Mouse (Mus musculus) midbrain, embryonic 13.5 days (tissue): ENCODE measurements at regions not wholly inside any gene's neighbourhood (a gene's known extent, or its start where the extent isn't known, plus 50 kb on each side); places are given as distances from the start of the nearest gene placed in this dataset.

ENCODE experiments used
- ATAC-seq: fragments of 200-750 bp; cut with Nextera tagmentation; 2 replicates; pipeline ENCODE4 v1.8.0; 2017; ENCODE audit warnings: mild to moderate bottlenecking, moderate TSS enrichment, moderate library complexity
- H3K27ac ChIP-seq: fragments of 300-500 bp; sonication (generic); 2 replicates; pipeline ENCODE4 v1.5.1; 2015; ENCODE audit warnings: inconsistent platforms, mild to moderate bottlenecking, moderate library complexity
- H3K27me3 ChIP-seq: fragments of 300-500 bp; sonication (generic); 2 replicates; pipeline ENCODE4 v1.6.1; 2015; ENCODE audit warnings: mild to moderate bottlenecking, inconsistent platforms
- H3K36me3 ChIP-seq: fragments of 300-500 bp; sonication (generic); 2 replicates; pipeline ENCODE4 v1.6.1; 2015; ENCODE audit warnings: mild to moderate bottlenecking, inconsistent platforms
- H3K4me1 ChIP-seq: fragments of 300-500 bp; sonication (generic); replicated peaks from 2 replicates; pipeline ENCODE4 v1.6.1; 2015; ENCODE audit warnings: inconsistent platforms
- H3K4me2 ChIP-seq: fragments of 300-500 bp; sonication (generic); replicated peaks from 2 replicates; pipeline ENCODE4 v1.6.1; 2015; ENCODE audit warnings: moderate library complexity, mild to moderate bottlenecking, inconsistent platforms
- H3K4me3 ChIP-seq: fragments of 300-500 bp; sonication (generic); replicated peaks from 2 replicates; pipeline ENCODE4 v1.5.1; 2015; ENCODE audit warnings: mild to moderate bottlenecking, inconsistent platforms
- H3K9ac ChIP-seq: fragments of 300-500 bp; sonication (generic); replicated peaks from 2 replicates; pipeline ENCODE4 v1.6.1; 2015; ENCODE audit warnings: mild to moderate bottlenecking, inconsistent platforms
- H3K9me3 ChIP-seq: fragments of 300-500 bp; sonication (generic); 2 replicates; pipeline ENCODE4 v1.6.1; 2016; ENCODE audit warnings: mild to moderate bottlenecking, inconsistent platforms
- WGBS: fragments of 180-500 bp; shearing (Covaris S2); methylation state at CpG from one replicate; pipeline ENCODE4 v1.1.7; 2015; 5-methylcytosine and 5-hydroxymethylcytosine counted together

GRCm38 (mm10) chr15:64533169-64533795, 284.2 kb upstream of the Gm21798 start:
- no peak overlapping the region for H3K4me3 ChIP-seq
- H3K4me1 ChIP-seq, result no peaks in the 10 kb centered on the region
- no peaks in the 10 kb centered on the region for H3K9me3 ChIP-seq
- H3K27ac ChIP-seq, result no peak overlapping the region
- WGBS, result 89% methylated on average over 2 of the region's 2 CpGs
- no peaks in the 10 kb centered on the region for H3K27me3 ChIP-seq
- ATAC-seq, result no peak
- H3K36me3 ChIP-seq, result no peaks in the 10 kb centered on the region
- no peak overlapping the region for H3K4me2 ChIP-seq
- no peak overlapping the region for H3K9ac ChIP-seq

- ATAC-seq, result no peak
- no peak overlapping the region for H3K4me3 ChIP-seq
- H3K4me2 ChIP-seq, result no peak overlapping the region
- no peaks in the 10 kb centered on the region for H3K9me3 ChIP-seq
- no peaks in the 10 kb centered on the region for H3K36me3 ChIP-seq
- no peaks in the 10 kb centered on the region for H3K27me3 ChIP-seq
- WGBS, result 79% methylated on average over 6 of the region's 6 CpGs
- H3K9ac ChIP-seq, result no peak overlapping the region
- no peaks in the 10 kb centered on the region for H3K4me1 ChIP-seq
- H3K27ac ChIP-seq, result no peak overlapping the region
These were observed 283.3 kb upstream of the Gm21798 start for GRCm38 (mm10) chr15:64534166-64534565.

GRCm38 (mm10) chr15:64535160-64535559, 282.3 kb upstream of the Gm21798 start:
- Histone ChIP-seq H3K27ac (no peak overlapping the region), H3K9me3 (no peaks in the 10 kb centered on the region), H3K9ac (no peak overlapping the region), H3K4me2 (no peak overlapping the region), H3K4me3 (no peak overlapping the region), H3K4me1 (no peaks in the 10 kb centered on the region), H3K36me3 (no peaks in the 10 kb centered on the region), H3K27me3 (no peaks in the 10 kb centered on the region)
- no peak for ATAC-seq
- WGBS, result 89% methylated on average over 2 of the region's 2 CpGs

- no peak overlapping the region for H3K9ac ChIP-seq
- ATAC-seq, result no peak; the same call in 1 of the 2 replicates
- 0 out of 2 replicates have a peak, but pooled peaks cover 6% of the 10 kb centered on the region for H3K4me1 ChIP-seq
- H3K9me3 ChIP-seq, result no peaks in the 10 kb centered on the region
- no peaks in the 10 kb centered on the region for H3K36me3 ChIP-seq
- H3K27me3 ChIP-seq, result no peaks in the 10 kb centered on the region
- H3K4me2 ChIP-seq, result no peak overlapping the region
- 66% methylated on average over 3 of the region's 3 CpGs for WGBS
- no peak overlapping the region for H3K4me3 ChIP-seq
- no peak overlapping the region for H3K27ac ChIP-seq
These were observed 276.1 kb upstream of the Gm21798 start for GRCm38 (mm10) chr15:64541395-64541794.

GRCm38 (mm10) chr15:64542250-64542901, 275.1 kb upstream of the Gm21798 start:
- no peak overlapping the region for H3K4me2 ChIP-seq
- no peak overlapping the region for H3K9ac ChIP-seq
- H3K36me3 ChIP-seq, result no peaks in the 10 kb centered on the region
- no peak for ATAC-seq
- 0 out of 2 replicates have a peak, but pooled peaks cover 6% of the 10 kb centered on the region for H3K4me1 ChIP-seq
- no peaks in the 10 kb centered on the region for H3K9me3 ChIP-seq
- H3K27ac ChIP-seq, result no peak overlapping the region
- no peaks in the 10 kb centered on the region for H3K27me3 ChIP-seq
- no peak overlapping the region for H3K4me3 ChIP-seq
- 79% methylated on average over 8 of the region's 8 CpGs for WGBS

GRCm38 (mm10) chr15:64542908-64543307, 274.6 kb upstream of the Gm21798 start:
- ATAC-seq, result no peak
- no peaks in the 10 kb centered on the region for H3K27me3 ChIP-seq
- H3K4me1 ChIP-seq, result 0 out of 2 replicates have a peak, but pooled peaks cover 6% of the 10 kb centered on the region
- H3K36me3 ChIP-seq, result no peaks in the 10 kb centered on the region
- H3K9ac ChIP-seq, result no peak overlapping the region
- WGBS, result 84% methylated on average over 1 of the region's 1 CpGs
- no peaks in the 10 kb centered on the region for H3K9me3 ChIP-seq
- H3K4me3 ChIP-seq, result no peak overlapping the region
- H3K27ac ChIP-seq, result no peak overlapping the region
- no peak overlapping the region for H3K4me2 ChIP-seq

- H3K4me1 ChIP-seq, result 0 out of 2 replicates have a peak, but pooled peaks cover 6% of the 10 kb centered on the region
- no peak overlapping the region for H3K27ac ChIP-seq
- H3K9ac ChIP-seq, result no peak overlapping the region
- no peaks in the 10 kb centered on the region for H3K27me3 ChIP-seq
- no peak overlapping the region for H3K4me3 ChIP-seq
- H3K36me3 ChIP-seq, result no peaks in the 10 kb centered on the region
- H3K4me2 ChIP-seq, result no peak overlapping the region
- H3K9me3 ChIP-seq, result no peaks in the 10 kb centered on the region
- ATAC-seq, result no peak
These were observed 271.5 kb upstream of the Gm21798 start for GRCm38 (mm10) chr15:64546035-64546434.

- 90% methylated on average over 2 of the region's 2 CpGs for WGBS
- H3K36me3 ChIP-seq, result no peaks in the 10 kb centered on the region
- no peaks in the 10 kb centered on the region for H3K9me3 ChIP-seq
- no peak overlapping the region for H3K4me2 ChIP-seq
- H3K27ac ChIP-seq, result no peak overlapping the region
- H3K9ac ChIP-seq, result no peak overlapping the region
- ATAC-seq, result no peak
- H3K4me3 ChIP-seq, result no peak overlapping the region
- no peaks in the 10 kb centered on the region for H3K27me3 ChIP-seq
- H3K4me1 ChIP-seq, result no peaks in the 10 kb centered on the region
These were observed 260.0 kb upstream of the Gm21798 start for GRCm38 (mm10) chr15:64557540-64557939.

- no peak for ATAC-seq
- Histone ChIP-seq H3K27me3 (no peaks in the 10 kb centered on the region), H3K9ac (no peak overlapping the region), H3K9me3 (no peaks in the 10 kb centered on the region), H3K36me3 (no peaks in the 10 kb centered on the region), H3K4me1 (no peaks in the 10 kb centered on the region), H3K27ac (no peak overlapping the region), H3K4me3 (no peak overlapping the region), H3K4me2 (no peak overlapping the region)
- 72% methylated on average over 1 of the region's 1 CpGs for WGBS
These were observed 259.3 kb upstream of the Gm21798 start for GRCm38 (mm10) chr15:64558220-64558619.

- no peaks in the 10 kb centered on the region for H3K4me1 ChIP-seq
- H3K27me3 ChIP-seq, result no peaks in the 10 kb centered on the region
- no peaks in the 10 kb centered on the region for H3K36me3 ChIP-seq
- H3K9ac ChIP-seq, result no peak overlapping the region
- 85% methylated on average over 3 of the region's 3 CpGs for WGBS
- no peaks in the 10 kb centered on the region for H3K9me3 ChIP-seq
- H3K4me3 ChIP-seq, result no peak overlapping the region
- no peak for ATAC-seq
- H3K27ac ChIP-seq, result no peak overlapping the region
- H3K4me2 ChIP-seq, result no peak overlapping the region
These were observed 254.9 kb upstream of the Gm21798 start for GRCm38 (mm10) chr15:64562431-64563111.

GRCm38 (mm10) chr15:64564703-64565102, 252.8 kb upstream of the Gm21798 start:
- Histone ChIP-seq H3K9ac (no peak overlapping the region), H3K36me3 (no peaks in the 10 kb centered on the region), H3K27me3 (no peaks in the 10 kb centered on the region), H3K27ac (no peak overlapping the region), H3K4me3 (no peak overlapping the region), H3K4me1 (no peaks in the 10 kb centered on the region), H3K9me3 (no peaks in the 10 kb centered on the region), H3K4me2 (no peak overlapping the region)
- no peak for ATAC-seq
- 86% methylated on average over 3 of the region's 3 CpGs for WGBS

GRCm38 (mm10) chr15:64576891-64577535, 240.5 kb upstream of the Gm21798 start:
- Histone ChIP-seq H3K4me2 (no peak overlapping the region), H3K9me3 (no peaks in the 10 kb centered on the region), H3K27me3 (no peaks in the 10 kb centered on the region), H3K27ac (no peak overlapping the region), H3K9ac (no peak overlapping the region), H3K36me3 (no peaks in the 10 kb centered on the region), H3K4me1 (peaks cover 7% of the 10 kb centered on the region), H3K4me3 (no peak overlapping the region)
- no peak for ATAC-seq
- WGBS, result 94% methylated on average over 1 of the region's 1 CpGs
